Mouse (Mus musculus) lung, adult 18-20 months (tissue): ENCODE data around the gene Crb3.
"Not testable (repeated sequence)": the region's sequence is repeated elsewhere in the genome, so short reads cannot be mapped to it uniquely, and the experiment has no call there.

Experiments used
- DNase-seq, 2 experiments: peaks; one replicate each; pipeline ENCODE4 v3.0.0; 2022; ENCODE audit warnings: mixed read lengths in 2 of 2

Crb3 gene

GRCm38 (mm10) chr17:57058891-57059485 is at the start of gene Crb3:
TSS of gene Crb3 (plus strand) at chr17:57059105.
- peak; percentile 50 to 51 for DNase-seq

- no peak for DNase-seq
Observed at GRCm38 (mm10) chr17:57010911-57011235, 48.0 kb upstream of the Crb3 start.

GRCm38 (mm10) chr17:57011236-57012141 is 47.4 kb upstream of the Crb3 start, which contains the start of the genes Gtf2f1 and Gm17949:
TSS of gene Gtf2f1 (minus strand) at chr17:57011288.
TSS of gene Gm17949 (plus strand) at chr17:57011469.
- peak; percentile 90 to 94 for DNase-seq

- no peak for DNase-seq
Observed at GRCm38 (mm10) chr17:57012245-57012795, 46.6 kb upstream of the Crb3 start.

- DNase-seq: no peak
Observed at GRCm38 (mm10) chr17:57019693-57020092, 39.2 kb upstream of the Crb3 start.

- no peak for DNase-seq
Observed at GRCm38 (mm10) chr17:57020960-57021359, 37.9 kb upstream of the Crb3 start.

GRCm38 (mm10) chr17:57027471-57027870 is 31.4 kb upstream of the Crb3 start:
- DNase-seq: no peak

GRCm38 (mm10) chr17:57029691-57030090 is 29.2 kb upstream of the Crb3 start:
- DNase-seq: no peak

GRCm38 (mm10) chr17:57030931-57031660 is 27.8 kb upstream of the Crb3 start, which contains the start of gene Khsrp:
TSS of gene Khsrp (minus strand) at chr17:57031522.
- DNase-seq: peak; percentile 19 to 20

GRCm38 (mm10) chr17:57031661-57032420 is 27.1 kb upstream of the Crb3 start:
- peak; percentile 100 for DNase-seq

GRCm38 (mm10) chr17:57032854-57033253 is 26.1 kb upstream of the Crb3 start:
- DNase-seq: no peak

GRCm38 (mm10) chr17:57038978-57039377 is 19.9 kb upstream of the Crb3 start:
- no peak for DNase-seq

GRCm38 (mm10) chr17:57041554-57041953 is 17.4 kb upstream of the Crb3 start, which contains the start of gene Slc25a41:
TSS of gene Slc25a41 (minus strand) at chr17:57041654.
- no peak for DNase-seq

GRCm38 (mm10) chr17:57047406-57047805 is 11.5 kb upstream of the Crb3 start:
- DNase-seq: peak in 1 of 2 experiments; percentile 37

- DNase-seq: no peak
Observed at GRCm38 (mm10) chr17:57048816-57049215, 10.1 kb upstream of the Crb3 start.

GRCm38 (mm10) chr17:57051679-57052078 is 7.2 kb upstream of the Crb3 start:
- not testable (repeated sequence) for DNase-seq

GRCm38 (mm10) chr17:57056246-57056645 is 2.7 kb upstream of the Crb3 start:
- no peak for DNase-seq

- DNase-seq: peak; percentile 66 to 67
Observed at GRCm38 (mm10) chr17:57059486-57059977, 627 bp downstream of the Crb3 start, which contains the start of gene Slc25a23. TSS of gene Slc25a23 (minus strand) at chr17:57059863.

- DNase-seq: peak; percentile 98
Observed at GRCm38 (mm10) chr17:57060231-57060801, 1.4 kb downstream of the Crb3 start.

- no peak for DNase-seq
Observed at GRCm38 (mm10) chr17:57061069-57061468, 2.2 kb downstream of the Crb3 start.

GRCm38 (mm10) chr17:57062011-57062521 is 3.2 kb downstream of the Crb3 start:
- peak; percentile 87 to 93 for DNase-seq
